Mouse (Mus musculus): ENCODE data around the gene Rnf144b.

DNA sequence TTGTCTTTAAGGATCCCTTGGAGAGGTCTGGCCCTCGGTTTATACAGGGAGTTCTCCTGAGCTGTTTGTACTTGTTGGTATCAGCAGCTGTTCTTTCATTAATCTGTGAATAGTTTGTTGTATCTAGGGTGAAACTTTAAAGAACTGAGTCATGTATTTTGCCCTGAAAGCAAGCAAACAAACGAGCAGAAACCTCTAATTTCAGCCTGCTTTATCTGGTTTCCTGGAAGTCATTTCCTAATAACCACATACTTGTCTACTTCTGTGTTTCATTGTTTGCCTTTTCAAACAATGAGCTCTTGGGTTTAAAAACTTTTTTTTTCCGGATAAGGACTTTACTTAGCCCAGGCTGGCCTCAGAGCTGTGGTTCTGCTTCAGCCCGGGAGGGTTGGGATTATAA is 136.8 kb downstream of the Rnf144b start:
- TF ChIP-seq CTCF (IDR thresholded peaks at IDR 0.05; ENCODE audit: extremely low read depth, insufficient read length, insufficient replicate concordance, low read depth, low read length) (no peak), POLR2A (IDR thresholded peaks at IDR 0.05; ENCODE audit: low read depth, low read length) (no peak)
